Mouse (Mus musculus) naive thymus-derived CD4-positive, alpha-beta T cell, adult 2 months (primary cell): ENCODE measurements at regions not wholly inside any gene's neighbourhood (a gene's known extent, or its start where the extent isn't known, plus 50 kb on each side); places are given as distances from the start of the nearest gene placed in this dataset.

Experiments used
- DNase-seq: peaks from one replicate; pipeline ENCODE4 v3.0.0-alpha.2; 2011; ENCODE audit warnings: low read depth

DNA sequence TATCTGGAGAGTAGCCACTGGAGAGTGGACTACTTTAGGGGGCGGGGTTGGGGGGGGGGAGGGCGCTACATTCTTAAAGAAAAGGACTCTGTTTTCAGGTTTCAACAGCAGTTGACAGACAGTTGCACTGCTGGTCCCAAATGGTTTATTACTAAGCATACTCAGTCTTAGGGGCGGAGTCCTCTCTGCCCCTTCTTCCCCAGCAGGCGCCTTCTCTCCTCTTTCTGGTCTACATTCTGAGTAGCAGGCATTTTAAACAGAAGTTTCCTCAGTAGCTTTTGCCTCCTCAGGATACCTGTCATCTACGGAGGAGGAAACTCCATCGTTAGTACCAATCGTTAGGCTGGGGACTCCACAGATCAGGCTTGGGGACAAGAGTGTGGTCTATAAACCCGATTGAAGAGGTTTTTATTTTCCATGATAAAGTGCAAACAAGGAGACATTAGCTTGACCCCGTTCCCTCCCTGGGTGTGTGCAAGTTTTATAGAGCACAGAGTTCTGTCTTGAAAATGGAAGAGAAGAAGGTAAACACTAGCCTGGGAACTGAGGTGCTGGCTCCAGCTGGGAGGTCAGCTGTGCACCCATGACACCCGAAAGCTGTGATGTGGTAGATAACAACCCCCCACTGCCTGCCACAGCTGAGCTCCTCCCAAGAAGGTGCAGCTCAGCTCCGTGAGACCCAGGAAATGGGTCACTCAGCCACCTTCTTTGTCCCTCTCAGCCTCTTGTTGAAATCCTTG, 107.8 kb downstream of the Btg1 start:
- peak; percentile 84 for DNase-seq

DNA sequence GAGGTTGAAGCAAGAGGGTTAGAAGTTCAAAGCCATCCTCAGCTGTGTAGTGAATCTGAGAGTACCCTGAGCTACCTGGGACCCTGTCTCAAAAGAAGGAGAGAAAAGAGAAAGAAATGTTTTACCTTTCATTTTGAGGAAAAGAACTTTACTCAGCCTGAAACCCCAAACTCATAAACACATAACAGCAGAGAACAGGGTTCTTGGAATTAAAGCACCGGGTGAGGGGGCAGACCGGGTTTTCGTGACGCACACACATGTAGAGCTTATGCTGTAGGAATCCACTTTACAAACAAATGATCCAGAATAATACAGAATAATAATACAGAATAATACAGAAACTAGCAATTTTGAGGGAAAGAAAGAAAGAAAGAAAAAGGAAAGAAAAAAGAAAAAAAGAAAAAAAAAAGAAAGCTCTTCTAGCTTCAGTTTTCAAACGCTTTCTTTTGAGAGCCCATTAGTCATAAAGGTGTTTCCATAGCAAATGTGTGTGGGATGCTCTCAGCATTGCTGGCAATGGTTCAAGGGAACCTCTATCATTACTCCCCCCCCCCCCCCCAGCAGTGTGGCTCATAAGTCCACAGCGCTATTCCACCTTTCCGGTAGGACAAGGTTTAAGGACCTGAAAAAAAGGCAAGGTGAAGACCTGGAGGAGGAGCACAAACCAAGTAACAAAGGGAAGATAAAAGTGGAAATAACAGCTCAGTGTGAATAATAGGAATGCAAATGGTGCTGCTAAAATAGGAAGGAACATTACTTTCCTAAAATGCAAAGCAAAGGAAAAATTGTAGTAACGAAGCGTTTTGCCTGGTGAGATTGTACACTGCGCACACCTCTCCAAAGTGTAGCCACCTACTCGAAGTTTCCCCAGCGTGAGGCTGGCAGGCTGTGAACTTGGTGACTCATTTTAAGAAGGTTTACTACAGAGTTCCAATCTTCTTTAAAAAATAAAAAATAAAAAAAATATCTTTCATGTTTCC, 110.3 kb downstream of the Btg1 start:
- DNase-seq: peak; percentile 48

DNA sequence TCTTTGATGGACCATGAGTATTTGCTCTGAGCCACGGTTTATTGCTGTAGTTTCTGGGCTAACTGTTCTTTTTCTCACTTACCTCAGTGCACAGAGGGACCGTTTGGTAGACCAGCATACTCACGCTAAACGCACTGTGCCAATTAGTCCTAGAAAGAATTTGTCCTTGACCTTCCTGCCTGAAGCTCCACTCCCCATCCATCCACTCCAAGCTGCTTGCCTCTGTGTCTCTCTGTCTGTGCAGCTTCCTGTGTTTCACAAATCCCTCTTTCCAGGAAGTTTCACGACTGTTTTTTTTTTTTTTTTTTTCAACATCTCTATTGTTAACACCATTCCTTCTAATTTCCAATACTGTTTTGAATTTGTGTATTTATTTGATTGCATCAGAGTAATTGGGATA, 116.8 kb downstream of the Btg1 start:
- DNase-seq: no peak

DNA sequence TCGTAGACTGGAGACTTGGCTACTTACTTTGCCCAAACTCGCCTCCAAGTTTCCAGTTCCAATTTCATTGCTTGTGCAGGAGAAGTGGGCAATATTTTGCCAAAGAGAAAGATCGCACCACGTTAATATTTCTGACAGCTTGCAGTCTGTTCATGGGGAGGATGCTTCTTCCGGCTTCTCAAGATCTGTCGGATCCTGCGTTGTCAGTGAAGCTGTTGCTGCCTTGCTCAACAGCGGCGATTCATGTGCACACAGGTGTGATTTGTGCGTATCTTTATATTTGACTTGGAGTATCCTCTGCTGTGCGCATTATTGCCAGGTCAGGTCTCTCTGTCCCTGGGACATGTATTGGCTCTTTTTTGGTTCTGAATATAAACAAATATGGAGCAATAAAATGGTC, 118.3 kb downstream of the Btg1 start:
- no peak for DNase-seq

DNA sequence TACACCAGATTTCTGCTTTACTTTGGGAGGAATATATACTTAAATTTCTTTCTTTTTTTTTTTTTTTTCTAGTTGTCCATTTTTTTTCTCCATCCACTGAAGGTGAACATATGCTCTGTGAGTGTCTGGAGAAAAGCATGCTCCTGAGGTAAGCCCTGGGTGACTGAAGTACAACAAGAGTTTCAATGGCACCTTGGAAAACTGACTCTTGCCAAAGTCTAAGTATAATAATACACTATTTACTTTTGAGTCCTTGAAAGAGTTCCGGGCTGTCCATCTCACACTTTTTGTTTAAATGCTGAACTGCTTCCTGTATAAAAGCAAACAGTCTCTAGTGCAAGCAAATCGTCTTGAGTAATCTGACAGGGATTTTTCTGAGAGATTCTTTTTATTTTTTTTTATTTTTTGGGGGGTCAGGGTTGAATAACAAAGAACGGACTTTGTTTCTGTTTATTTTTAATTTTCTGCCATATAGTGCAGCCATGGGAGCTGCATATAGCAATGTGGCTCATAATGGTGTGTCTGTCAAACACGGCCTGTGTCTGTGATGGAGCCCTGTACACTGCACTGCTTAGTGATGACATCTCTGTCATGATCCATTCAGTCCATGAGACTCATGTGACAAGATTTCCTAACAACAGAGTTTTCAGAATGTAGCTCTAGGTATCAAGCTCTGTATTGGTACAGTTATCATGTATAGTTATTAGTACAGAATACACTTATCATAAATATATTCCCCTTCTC, 119.3 kb downstream of the Btg1 start:
- DNase-seq: no peak

DNA sequence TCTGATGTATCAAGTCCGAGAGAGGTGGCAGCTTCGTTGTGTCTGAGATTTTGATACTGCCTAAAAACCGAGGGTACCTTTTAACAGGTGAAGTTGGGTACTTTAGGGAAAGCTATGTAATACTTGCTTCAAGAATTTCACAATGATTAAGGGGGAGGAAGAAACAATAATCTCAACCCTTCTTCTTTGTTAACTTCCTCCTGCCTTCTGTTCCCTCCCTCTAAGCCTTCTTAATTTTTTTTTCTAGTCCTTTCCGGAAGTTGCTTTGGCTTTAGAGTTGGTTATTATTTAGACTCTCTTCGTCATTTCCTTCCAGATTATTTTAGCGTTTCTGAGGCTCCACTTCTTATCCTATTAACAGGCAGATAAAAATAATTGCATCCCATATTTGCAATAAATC, 121.2 kb downstream of the Btg1 start:
- DNase-seq: no peak

DNA sequence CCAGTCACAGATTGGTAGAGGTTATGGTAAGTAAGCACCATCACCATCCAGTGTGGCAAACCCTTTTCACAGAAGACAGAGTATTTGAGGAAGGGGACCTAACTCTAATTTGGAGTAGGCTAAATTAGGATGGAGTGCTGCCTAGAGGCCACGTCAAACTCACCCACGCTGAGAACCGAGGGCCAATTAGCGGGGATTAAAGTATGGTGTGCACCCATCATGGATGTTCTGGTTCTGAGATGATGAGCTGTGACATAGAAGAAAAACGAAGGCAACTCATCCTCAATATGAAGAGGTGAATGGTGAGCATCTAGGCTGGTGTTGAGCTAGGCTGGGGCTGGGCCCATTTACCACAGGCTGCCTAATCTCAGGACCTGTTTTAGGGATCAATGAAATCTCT, 121.8 kb downstream of the Btg1 start:
- DNase-seq: no peak

DNA sequence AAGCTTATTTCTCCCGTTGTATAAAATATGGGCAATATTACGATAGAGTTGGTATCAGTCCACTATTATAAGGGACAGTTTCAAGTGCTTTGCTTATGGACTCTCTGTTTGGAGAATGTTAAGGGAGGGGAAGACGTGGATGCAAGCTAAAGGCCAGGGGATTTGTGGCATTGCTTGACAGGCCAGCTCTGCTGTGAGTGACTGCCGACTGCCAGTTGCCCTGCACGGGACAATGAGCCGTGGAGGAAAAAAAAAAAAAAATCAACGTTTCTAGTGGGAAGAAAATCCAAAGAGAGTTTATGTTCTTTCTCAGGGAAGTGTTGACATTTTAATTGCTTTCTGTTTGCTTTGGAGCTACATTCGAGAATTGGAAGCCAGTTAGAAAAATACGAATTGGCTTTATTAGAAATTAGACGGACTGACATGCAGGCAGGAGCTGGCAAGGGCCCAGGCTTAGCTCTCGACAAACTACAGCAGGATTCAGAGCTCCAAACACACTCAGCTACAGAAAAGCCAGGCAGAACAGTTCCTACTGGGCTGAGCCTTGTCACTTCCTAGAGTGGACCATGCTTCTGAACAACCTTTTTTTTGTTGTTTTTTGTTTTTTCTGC, 127.5 kb downstream of the Btg1 start:
- DNase-seq: no peak

DNA sequence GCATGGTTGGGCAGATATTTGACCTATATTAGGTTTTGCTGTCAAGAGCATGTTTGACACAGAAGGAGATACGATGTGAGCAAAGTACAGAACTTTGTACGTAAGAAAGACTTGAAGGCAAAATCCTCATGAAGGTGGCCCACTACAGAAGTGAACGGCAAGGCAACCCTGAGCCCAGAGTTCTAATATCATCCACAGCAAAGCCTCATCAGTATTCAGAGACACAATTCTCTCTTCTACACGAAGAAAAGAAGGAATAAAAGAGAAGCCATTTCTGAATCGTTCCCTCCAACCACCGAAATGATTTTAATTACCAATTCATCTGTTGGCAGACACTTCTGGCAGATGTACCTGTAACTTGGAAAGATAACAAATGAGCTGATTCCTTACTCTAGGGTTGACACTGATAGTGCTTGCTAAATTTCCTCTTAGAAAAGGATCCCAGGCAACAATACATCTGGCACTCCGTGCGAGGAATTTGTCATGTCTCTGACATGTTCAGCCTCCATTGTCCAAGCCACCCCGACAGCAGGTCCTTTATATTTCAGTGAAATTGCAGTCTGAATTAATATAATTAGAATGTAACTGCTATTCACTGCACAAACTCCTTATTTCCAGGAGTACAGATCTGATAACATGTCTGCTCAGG, 130.3 kb downstream of the Btg1 start:
- no peak for DNase-seq

DNA sequence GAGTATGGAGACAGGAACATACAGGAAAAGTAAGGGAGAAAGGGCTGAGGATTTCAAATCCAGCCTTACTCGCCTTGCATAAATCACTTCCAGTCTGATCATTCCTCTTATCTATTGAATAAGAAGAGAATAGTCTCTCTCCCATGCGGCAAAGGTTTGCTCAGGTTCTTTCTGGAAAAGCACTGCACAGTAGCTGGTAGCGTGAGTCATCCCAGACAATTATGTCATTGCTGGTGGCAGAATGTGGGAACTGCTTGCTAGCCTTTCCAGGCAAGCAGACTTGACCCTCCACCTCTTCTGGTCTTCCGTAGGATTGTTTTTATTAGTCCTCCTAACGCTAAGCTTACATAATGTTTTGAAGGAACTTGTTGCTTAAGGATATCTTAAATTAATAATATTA, 134.1 kb downstream of the Btg1 start:
- no peak for DNase-seq

DNA sequence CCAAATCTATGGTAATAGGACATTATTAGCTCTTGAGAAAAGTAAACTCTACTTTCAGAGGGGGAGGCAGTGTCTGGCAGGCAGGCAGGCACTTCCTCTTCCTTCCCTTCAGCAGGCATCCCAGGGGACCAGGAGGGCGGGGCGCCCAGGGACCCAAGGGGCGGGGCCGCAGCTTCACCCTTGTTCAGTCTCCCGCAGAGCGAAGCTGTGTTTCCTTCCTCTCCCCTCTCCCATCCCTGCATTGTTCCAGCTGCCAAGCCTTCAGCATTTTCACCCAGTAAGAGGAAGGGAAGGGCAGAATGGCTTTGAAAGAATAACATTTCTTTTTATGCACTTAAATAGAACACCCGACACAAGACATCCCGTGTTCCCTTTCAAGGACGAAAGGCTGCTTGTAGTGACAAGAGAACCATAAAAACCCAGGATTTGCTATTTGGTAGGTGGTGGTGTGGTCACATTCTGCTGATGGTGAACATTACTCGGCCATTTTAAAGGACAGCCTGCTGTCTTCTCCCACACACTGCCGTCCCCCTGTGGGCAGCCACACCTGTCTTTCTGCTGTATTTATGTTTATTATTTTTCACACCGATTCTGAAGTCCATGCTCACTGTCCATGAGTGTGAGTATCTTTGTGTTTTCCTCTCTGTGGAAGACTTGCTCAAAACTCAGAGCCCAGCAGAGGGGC, 134.9 kb downstream of the Btg1 start:
- DNase-seq: peak; percentile 58

DNA sequence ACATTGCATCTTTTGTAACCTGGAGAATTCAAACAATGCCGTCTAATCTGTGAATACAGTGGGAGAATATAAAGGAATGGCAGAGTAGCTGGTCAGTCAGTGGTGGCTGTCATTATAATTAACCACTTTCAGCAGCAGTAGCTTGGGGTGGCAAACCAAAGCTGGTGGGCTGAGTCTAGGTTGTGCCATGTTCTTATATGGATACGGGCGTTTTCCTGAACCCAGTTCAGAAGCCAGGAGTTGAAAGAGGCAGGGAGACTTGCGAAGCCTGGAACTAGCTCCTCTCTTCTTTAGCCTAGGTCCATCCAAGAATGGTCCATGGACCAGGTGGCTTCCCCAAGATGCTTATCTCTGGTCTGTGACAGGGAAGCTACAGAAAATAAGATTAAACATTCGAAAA, 135.7 kb downstream of the Btg1 start:
- no peak for DNase-seq

DNA sequence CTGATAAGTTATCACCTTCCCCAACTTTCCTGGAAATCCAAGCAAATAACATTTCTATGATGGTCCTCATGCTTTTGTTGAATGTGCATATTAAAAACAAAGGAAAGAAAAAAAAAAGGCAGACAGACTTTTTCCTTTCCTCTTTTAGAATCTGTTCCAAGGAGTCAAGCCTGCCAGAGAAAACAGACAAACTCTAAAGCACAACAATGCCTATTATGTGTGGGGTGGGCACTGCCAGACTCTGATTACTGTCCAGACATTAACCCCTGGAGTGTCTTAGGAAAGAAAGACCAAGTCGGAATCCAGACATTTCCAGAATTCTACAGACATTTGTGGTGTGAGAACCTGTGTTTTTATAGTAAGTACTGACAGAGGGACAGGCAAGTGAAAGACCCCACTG, 136.7 kb downstream of the Btg1 start:
- DNase-seq: no peak

DNA sequence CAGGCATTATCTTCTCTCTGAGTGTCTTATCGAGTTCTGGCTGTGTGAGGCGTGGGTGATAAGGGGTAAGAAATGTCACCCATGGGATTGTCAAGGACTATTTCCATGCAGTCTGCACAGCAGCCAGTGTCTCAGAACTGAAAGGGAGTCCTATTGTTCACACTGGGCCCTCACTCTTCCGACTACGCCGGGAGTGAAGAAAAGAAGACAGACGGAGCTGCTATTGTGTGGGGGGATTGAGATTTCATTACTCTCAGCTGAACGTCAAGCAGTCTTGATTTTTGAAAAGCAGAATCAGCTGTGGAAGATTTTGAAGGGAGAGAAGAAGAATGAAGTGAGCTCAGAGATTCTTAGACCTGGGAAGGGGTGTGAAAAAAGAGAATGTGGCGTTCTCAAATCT, 138.9 kb downstream of the Btg1 start:
- no peak for DNase-seq

DNA sequence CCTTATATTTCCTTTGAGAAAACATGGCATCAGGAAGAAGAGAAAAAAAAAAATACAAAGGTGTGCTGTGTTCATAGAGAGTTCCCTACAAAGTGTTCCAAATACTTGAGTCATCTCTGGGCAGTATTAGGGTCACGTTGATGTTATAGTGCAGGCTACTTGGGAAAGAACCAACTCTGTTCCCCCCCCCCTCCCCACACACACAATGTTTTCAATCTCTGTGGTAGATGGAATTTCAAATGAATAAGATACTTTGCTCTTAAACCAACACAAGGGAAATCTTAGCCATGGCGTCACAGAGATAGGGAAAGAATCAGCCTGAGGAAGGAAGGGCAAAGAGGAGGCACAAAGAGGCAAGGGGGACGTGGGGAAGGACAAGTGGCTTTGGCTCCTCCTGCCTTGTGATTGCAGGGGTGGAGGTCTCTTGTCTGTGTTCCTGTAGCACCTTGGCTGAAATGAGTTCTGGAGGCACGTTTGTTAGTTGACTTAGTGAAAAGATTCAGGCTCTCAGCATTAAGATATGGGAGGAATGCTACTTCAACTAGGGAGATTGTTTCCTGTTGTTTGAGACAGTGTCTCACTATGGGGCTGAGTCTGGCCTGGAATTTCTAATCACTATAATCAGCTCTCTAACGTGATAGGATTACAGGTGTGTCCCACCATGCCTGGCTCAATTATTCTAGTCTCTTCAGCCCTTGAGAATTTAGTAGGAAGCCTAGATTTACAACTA, 139.7 kb downstream of the Btg1 start:
- DNase-seq: no peak

DNA sequence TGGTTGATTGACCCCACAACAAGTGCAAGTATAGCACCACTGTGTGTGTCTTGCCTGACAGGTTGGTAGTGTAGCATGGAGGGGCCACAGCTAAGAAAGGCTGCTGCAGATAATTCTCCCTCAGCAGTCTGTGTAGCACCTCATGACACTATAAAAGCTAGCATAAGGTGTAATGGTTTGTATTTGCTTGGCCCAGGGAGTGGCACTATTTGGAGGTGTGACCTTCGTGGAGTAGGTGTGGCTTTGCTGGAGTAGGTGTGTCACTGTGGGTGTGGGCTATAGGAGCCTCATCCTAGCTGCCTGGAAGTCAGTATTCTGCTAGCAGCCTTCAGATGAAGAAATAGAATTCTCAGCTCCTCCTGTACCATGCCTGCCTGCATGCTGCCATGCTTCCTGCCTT, 140.5 kb downstream of the Btg1 start:
- no peak for DNase-seq

DNA sequence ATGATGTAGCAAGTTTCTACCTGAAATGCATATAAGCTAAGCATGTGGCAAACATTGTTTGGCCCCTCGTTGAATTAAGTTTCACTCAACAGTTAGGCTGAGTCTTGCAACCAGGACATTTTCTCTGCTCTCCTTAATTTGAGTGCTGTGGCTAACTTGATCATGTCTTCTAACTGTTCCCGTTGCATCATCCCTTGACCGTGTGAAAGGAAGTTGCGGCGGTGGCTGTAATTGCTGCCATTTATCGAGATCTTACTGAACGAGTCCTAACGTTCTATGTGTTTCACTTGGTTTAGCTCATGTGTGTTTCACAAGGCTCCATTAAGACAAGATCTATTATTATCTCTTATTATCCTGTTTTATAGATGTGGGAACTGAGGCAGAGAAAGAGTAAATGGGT, 144.8 kb downstream of the Btg1 start:
- DNase-seq: no peak

DNA sequence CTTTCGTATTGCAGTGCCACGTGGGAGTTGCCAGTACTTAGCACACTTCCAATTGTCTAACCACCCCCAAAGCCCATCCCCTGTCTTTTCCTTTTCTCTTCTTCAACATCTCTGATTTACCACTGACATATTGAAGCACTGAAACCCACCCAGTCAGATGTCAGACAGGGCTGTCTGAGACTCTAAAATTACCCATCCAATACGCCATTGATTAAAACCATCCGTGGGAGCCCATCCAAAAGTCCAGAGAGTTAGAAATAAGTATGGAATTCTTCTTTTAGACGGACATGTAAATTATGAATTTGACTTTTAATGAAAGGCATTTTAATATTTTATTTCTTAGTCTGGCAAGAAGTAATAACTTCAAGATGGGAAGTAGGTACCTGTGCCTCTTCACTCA, 148.8 kb downstream of the Btg1 start:
- no peak for DNase-seq

DNA sequence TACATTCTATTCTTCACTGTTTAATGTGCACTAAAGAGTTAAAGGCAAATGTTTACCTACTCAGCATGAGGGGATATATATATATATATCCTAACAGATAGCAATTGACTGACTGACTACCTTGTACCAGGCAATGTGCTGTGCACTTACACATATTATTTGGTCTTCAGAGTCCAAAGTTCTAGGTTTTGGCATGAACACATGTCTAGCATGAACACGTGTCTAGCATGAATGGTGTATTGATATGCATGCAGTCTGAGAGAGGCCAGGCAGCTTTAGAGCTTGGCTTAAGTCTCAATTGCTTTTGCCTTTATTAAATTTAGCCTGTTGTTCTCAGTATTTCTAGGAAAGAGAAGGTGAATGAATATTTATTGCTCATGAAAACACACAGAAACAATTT, 161.4 kb downstream of the Btg1 start:
- DNase-seq: no peak

DNA sequence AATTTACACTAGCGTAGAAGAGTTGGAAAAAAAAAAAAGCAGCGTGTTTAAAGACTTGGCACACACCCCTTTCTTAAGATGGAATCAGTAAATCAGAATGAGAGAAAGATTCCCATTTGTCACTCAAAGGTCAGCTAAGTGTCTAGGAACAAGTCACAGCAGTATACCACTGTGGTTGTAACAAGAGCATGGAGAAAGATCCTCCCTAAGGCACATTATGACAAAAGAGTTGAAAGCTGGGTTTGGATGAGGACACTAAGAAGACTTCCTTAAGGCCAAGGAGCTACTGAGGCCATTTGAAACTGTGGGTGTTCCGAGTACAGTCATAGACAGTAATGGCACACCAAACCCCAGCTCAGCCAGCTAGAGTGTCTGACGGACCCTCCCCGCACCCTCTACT, 167.2 kb downstream of the Btg1 start:
- no peak for DNase-seq
